ENCODE assay signal across 11 mouse cellular contexts in the genomic region with DNA sequence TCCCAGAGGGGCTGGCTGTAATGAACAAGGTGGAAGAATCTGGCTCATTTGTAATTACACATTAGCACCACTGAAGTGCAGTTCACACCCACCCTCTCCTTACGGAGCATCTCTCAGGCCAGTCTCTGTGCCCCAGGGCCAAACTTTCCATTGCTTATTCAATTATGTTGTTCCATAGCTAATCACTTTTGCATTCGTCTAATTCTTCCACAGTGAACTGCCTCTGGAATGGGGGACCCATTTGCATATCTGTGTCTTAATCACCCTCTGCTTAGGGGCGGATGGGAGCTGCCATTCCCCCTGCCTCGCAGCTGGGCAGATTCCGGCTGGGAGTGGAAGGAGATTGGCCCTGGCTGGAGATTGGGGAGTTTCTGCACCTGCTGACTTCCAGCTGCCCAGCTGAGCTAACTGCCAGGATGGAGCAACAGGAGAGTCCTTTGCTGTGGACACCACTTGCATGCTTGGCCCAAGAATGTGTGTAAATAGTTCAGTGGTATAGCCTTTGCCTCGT.
DNase-seq lines count a peak whose midpoint lies in the region; ATAC-seq and TF ChIP-seq lines count a peak whose summit lies in the region.
"Had no signal": no experiment of that assay in that cellular context is flagged by ENCODE, and none has a peak within 500 bp of the region (broad histone marks: within the 10 kb centered on the region; RNA-seq: fewer than 3 reads in every experiment).

No protein-coding gene starts in this region.

- ATAC-seq in kidney, embryonic 14.5 days (ENCODE audit: low FRiP score, low TSS enrichment) = no peak
- peak; percentile 73 for ATAC-seq in midbrain, embryonic 12.5 days (ENCODE audit: low FRiP score, low read depth)

- H3K36me3 ChIP-seq in kidney, adult 2 months (ENCODE audit: control insufficient read depth, insufficient read depth, low read length) = no peaks in the 10 kb centered on the region
- no peaks in the 10 kb centered on the region for H3K36me3 ChIP-seq in kidney, embryonic 14.5 days (ENCODE audit: control insufficient read depth, insufficient read depth, low read length)
- H3K36me3 ChIP-seq in midbrain, embryonic 12.5 days = no peaks in the 10 kb centered on the region
- H3K36me3 ChIP-seq: limb, embryonic 12.5 days had no signal

- no peak overlapping the region for H3K4me2 ChIP-seq in kidney, embryonic 14.5 days (replicated peaks; ENCODE audit: low read depth, low read length)
- H3K4me2 ChIP-seq in midbrain, embryonic 12.5 days (replicated peaks) = no peak overlapping the region
- H3K4me2 ChIP-seq: limb, embryonic 12.5 days had no signal

- H3K27me3 ChIP-seq in kidney, adult 2 months (replicated peaks; ENCODE audit: control insufficient read depth, insufficient read depth, low read length) = no peaks in the 10 kb centered on the region
- no peaks in the 10 kb centered on the region for H3K27me3 ChIP-seq in kidney, embryonic 14.5 days (ENCODE audit: control insufficient read depth, insufficient read depth, low read length)
- H3K27me3 ChIP-seq in midbrain, embryonic 12.5 days = peaks cover 5% of the 10 kb centered on the region; the same call in 1 of the 2 replicates
- H3K27me3 ChIP-seq: CH12.LX had no signal

- WGBS in kidney, adult 2 months = 62% methylated on average over 6 of the region's 6 CpGs
- 48% methylated on average over 6 of the region's 6 CpGs for WGBS in kidney, embryonic 14.5 days
- WGBS in midbrain, embryonic 12.5 days = 41% methylated on average over 6 of the region's 6 CpGs

- no peak overlapping the region for H3K27ac ChIP-seq in kidney, adult 2 months (ENCODE audit: insufficient read depth, low read depth, low read length)
- H3K27ac ChIP-seq in kidney, embryonic 14.5 days (ENCODE audit: low read depth, low read length) = no peak overlapping the region
- H3K27ac ChIP-seq in gastrocnemius, adult 2 months = peak overlapping the region; percentile 57
- no peak overlapping the region for H3K27ac ChIP-seq in midbrain, embryonic 12.5 days (replicated peaks)
- H3K27ac ChIP-seq: limb, embryonic 12.5 days had no signal

- peak; percentile 53 for DNase-seq in kidney, adult 2 months
- DNase-seq in ZHBTc4 (ENCODE audit: low read depth, low spot score) = peak; percentile 39
- peak; percentile 62 for DNase-seq in gastrocnemius, adult 2 months
- DNase-seq in spleen, postnatal 10 days (ENCODE audit: low spot score in 2 of 2) = no peak
- DNase-seq in T-cell, adult 2 months (ENCODE audit: low spot score) = no peak
- no peak for DNase-seq in cerebellum, postnatal 36 days
- DNase-seq: lung, postnatal 10 days had no signal

- TF ChIP-seq CTCF in kidney, adult 2 months (conservative IDR thresholded peaks at IDR 0.05; ENCODE audit: insufficient read depth, insufficient read length, low read depth, low read length) = no peak
- no peak for TF ChIP-seq CTCF in gastrocnemius, adult 2 months (IDR thresholded peaks at IDR 0.05)

- no peak overlapping the region for H3K9ac ChIP-seq in kidney, embryonic 14.5 days (ENCODE audit: low read depth, low read length)
- no peak overlapping the region for H3K9ac ChIP-seq in midbrain, embryonic 12.5 days (replicated peaks)
- H3K9ac ChIP-seq: limb, embryonic 12.5 days had no signal

- TF ChIP-seq POLR2A in kidney, adult 2 months (IDR thresholded peaks at IDR 0.05; ENCODE audit: low read depth, low read length) = no peak

- H3K9me3 ChIP-seq in kidney, embryonic 14.5 days (ENCODE audit: control insufficient read depth, low read length) = no peaks in the 10 kb centered on the region
- no peaks in the 10 kb centered on the region for H3K9me3 ChIP-seq in midbrain, embryonic 12.5 days
- H3K9me3 ChIP-seq: limb, embryonic 12.5 days had no signal

- H3K4me1 ChIP-seq in kidney, adult 2 months (ENCODE audit: control insufficient read depth, insufficient read depth, low read length) = no peaks in the 10 kb centered on the region
- no peaks in the 10 kb centered on the region for H3K4me1 ChIP-seq in kidney, embryonic 14.5 days (ENCODE audit: control insufficient read depth, insufficient read depth, low read length)
- H3K4me1 ChIP-seq in midbrain, embryonic 12.5 days = peaks cover 9% of the 10 kb centered on the region

- intact Hi-C loops in gastrocnemius, adult 2 months (cut with DNase I) = loop anchor here (5.0 kb wide), 2 partner anchors 37 to 152 kb away; no protein-coding TSS in a partner anchor

- H3K4me3 ChIP-seq in kidney, adult 2 months (ENCODE audit: insufficient read depth, low read depth, low read length) = no peak overlapping the region
- no peak overlapping the region for H3K4me3 ChIP-seq in kidney, embryonic 14.5 days (ENCODE audit: low read length)
- H3K4me3 ChIP-seq in gastrocnemius, adult 2 months = no peak overlapping the region
- H3K4me3 ChIP-seq in midbrain, embryonic 12.5 days = no peak overlapping the region
- H3K4me3 ChIP-seq: limb, embryonic 12.5 days had no signal

Comparison
In these comparisons a context has a peak if more than half of its experiments do, and no peak if none do; other contexts are left out.
1. DNase-seq: peak in kidney, adult 2 months (single experiment), ZHBTc4 (single experiment) and gastrocnemius, adult 2 months (single experiment); none in spleen, postnatal 10 days (0 of 2), T-cell, adult 2 months (single experiment) and cerebellum, postnatal 36 days (0 of 2).